Mouse (Mus musculus): ENCODE measurements at regions not wholly inside any gene's neighbourhood (a gene's known extent, or its start where the extent isn't known, plus 50 kb on each side); places are given as distances from the start of the nearest gene placed in this dataset.
A peak's percentile ranks its signal among the peaks of the same experiment; 100 is the strongest.

GRCm38 (mm10) chr14:116586742-116587141, 338.4 kb upstream of the Gpc6 start:
- DNase-seq: no peak

GRCm38 (mm10) chr14:116589529-116589928, 335.6 kb upstream of the Gpc6 start:
- DNase-seq: no peak

GRCm38 (mm10) chr14:116590111-116590510, 335.0 kb upstream of the Gpc6 start:
- no peak for DNase-seq

GRCm38 (mm10) chr14:116608130-116608529, 317.0 kb upstream of the Gpc6 start:
- no peak for DNase-seq

GRCm38 (mm10) chr14:116611210-116611609, 313.9 kb upstream of the Gpc6 start:
- DNase-seq: no peak

- DNase-seq: peak; percentile 11
Observed at GRCm38 (mm10) chr14:116632181-116632580, 292.9 kb upstream of the Gpc6 start.

- DNase-seq: no peak
Observed at GRCm38 (mm10) chr14:116642091-116642490, 283.0 kb upstream of the Gpc6 start.

- DNase-seq: no peak
Observed at GRCm38 (mm10) chr14:116651897-116652296, 273.2 kb upstream of the Gpc6 start.

GRCm38 (mm10) chr14:116683909-116684308, 241.2 kb upstream of the Gpc6 start:
- DNase-seq: no peak

- DNase-seq: no peak
Observed at GRCm38 (mm10) chr14:116697675-116698074, 227.4 kb upstream of the Gpc6 start.

- no peak for DNase-seq
Observed at GRCm38 (mm10) chr14:116698437-116698836, 226.7 kb upstream of the Gpc6 start.

GRCm38 (mm10) chr14:116734596-116734995, 190.5 kb upstream of the Gpc6 start:
- DNase-seq: peak; percentile 2

GRCm38 (mm10) chr14:116754438-116755157, 170.5 kb upstream of the Gpc6 start:
- DNase-seq: no peak

GRCm38 (mm10) chr14:116761429-116761828, 163.7 kb upstream of the Gpc6 start:
- no peak for DNase-seq

GRCm38 (mm10) chr14:116771120-116771519, 154.0 kb upstream of the Gpc6 start:
- DNase-seq: peak; percentile 1

GRCm38 (mm10) chr14:116771671-116772070, 153.4 kb upstream of the Gpc6 start:
- DNase-seq: no peak

- DNase-seq: no peak
Observed at GRCm38 (mm10) chr14:116779661-116780060, 145.5 kb upstream of the Gpc6 start.

GRCm38 (mm10) chr14:116783840-116784239, 141.3 kb upstream of the Gpc6 start:
- no peak for DNase-seq

GRCm38 (mm10) chr14:116806504-116806903, 118.6 kb upstream of the Gpc6 start:
- no peak for DNase-seq

GRCm38 (mm10) chr14:116808581-116808980, 116.5 kb upstream of the Gpc6 start:
- no peak for DNase-seq

GRCm38 (mm10) chr14:116810661-116811345, 114.3 kb upstream of the Gpc6 start:
- DNase-seq: no peak

- no peak for DNase-seq
Observed at GRCm38 (mm10) chr14:116837235-116837634, 87.9 kb upstream of the Gpc6 start.

GRCm38 (mm10) chr14:116869437-116869836, 55.7 kb upstream of the Gpc6 start:
- DNase-seq: no peak

GRCm38 (mm10) chr14:116869996-116870395, 55.1 kb upstream of the Gpc6 start:
- no peak for DNase-seq
